Mouse (Mus musculus) spleen, adult 2 months (tissue): Measurements from ENCODE around the gene Taf15.

Experiments
- CTCF ChIP-seq: fragments of 200-500 bp; IDR thresholded peaks from 2 replicates; pipeline ENCODE4 v1.5.1; 2011; ENCODE audit warnings: mild to moderate bottlenecking, inconsistent platforms; ENCODE audit not compliant: insufficient read depth, insufficient read length, insufficient replicate concordance; ENCODE audit errors: extremely low read depth
- POLR2A ChIP-seq: fragments of 200-500 bp; IDR thresholded peaks from 2 replicates; pipeline ENCODE4 v1.6.1; 2011; ENCODE audit warnings: low read depth, low read length, inconsistent platforms

GRCm38 (mm10) chr11:83541415-83541814 is 68.5 kb downstream of the Taf15 start:
- no peak for TF ChIP-seq CTCF
- no peak for TF ChIP-seq POLR2A
